Mouse (Mus musculus): ENCODE measurements around the gene Rtl6.

DNA sequence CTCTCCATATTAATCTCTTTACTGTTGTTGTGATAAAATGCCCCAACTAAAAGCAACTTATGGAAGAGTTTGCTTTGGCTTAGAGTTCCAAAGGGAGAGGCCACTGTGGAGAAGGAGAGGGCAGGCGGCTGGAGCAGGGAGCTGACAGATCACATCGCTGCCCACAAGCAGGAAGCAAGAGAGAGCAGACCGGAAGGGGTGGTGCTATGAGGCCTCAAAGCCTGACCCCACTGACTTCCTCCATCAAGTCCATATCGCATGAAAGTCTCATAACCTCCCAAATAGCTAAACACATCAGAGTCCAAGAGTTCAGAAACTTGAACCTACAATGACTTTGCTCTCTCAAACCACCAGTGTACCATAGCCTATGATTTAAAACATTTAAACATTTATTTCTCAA lies 6.6 kb downstream of the Rtl6 start:
- TF ChIP-seq CTCF (IDR thresholded peaks at IDR 0.05; ENCODE audit: borderline replicate concordance, control insufficient read depth, extremely low read depth, insufficient read depth, low read length, poor library complexity) = no peak
- TF ChIP-seq POLR2A (IDR thresholded peaks at IDR 0.05; ENCODE audit: control insufficient read depth, extremely low read depth, insufficient read depth, low read length, poor library complexity) = no peak
